Mouse (Mus musculus) olfactory bulb, adult 2 months (tissue): ENCODE measurements around the gene Camkv.

Experiments
- CTCF ChIP-seq: fragments of 200-500 bp; IDR thresholded peaks from 2 replicates; pipeline ENCODE4 v1.5.1; 2012; ENCODE audit warnings: low read depth, mild to moderate bottlenecking, low read length, moderate library complexity; ENCODE audit not compliant: insufficient read depth
- POLR2A ChIP-seq: fragments of 200-500 bp; IDR thresholded peaks from 2 replicates; pipeline ENCODE4 v1.6.1; 2012; ENCODE audit warnings: mild to moderate bottlenecking, low read depth, low read length, moderate library complexity; ENCODE audit not compliant: insufficient read depth

- TF ChIP-seq CTCF (no peak), POLR2A (no peak)
These were observed 45.2 kb upstream of the Camkv start for GRCm38 (mm10) chr9:107890260-107890659.
